Mouse (Mus musculus) layer of hippocampus, postnatal 10 days (tissue): ENCODE results near the gene Disp3. TPM values are rescaled to one million over a fixed set of nuclear protein-coding genes. Genes with fewer than 3 reads are reported as not detected.

Experiments
- DNase-seq, 2 experiments: peaks; one replicate each; pipeline ENCODE4 v3.0.0; 2021; ENCODE audit warnings: low spot score in 2 of 2
- total RNA-seq, 2 experiments: library from RNA; stranded (reverse); gene quantifications; 2 replicates each; pipeline ENCODE4 v1.2.3; 2021

Gene Disp3
- total RNA-seq, 2 experiments from 2014 or later: 19.7 to 24.9 TPM

DNA sequence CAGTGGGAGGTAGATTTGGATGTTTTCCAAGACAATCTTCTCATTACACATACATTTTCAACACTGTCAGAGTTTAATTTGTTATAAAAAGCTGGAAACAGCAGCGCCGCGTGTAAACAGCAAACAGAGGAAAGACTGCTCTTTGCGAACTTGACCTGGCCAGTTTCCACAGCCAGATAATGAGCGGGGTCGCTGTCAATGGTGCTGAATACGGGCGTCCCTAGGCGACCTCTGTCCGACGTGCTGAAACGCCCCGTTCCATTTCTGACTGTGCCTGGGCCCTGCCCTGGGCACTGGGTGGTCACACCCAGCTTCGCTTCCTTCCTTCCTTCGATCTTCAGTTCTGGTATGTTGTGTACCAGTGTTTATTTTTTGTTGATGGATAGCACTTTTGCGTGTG is 58.1 kb downstream of the Disp3 start:
- peak; percentile 47 to 50 for DNase-seq

DNA sequence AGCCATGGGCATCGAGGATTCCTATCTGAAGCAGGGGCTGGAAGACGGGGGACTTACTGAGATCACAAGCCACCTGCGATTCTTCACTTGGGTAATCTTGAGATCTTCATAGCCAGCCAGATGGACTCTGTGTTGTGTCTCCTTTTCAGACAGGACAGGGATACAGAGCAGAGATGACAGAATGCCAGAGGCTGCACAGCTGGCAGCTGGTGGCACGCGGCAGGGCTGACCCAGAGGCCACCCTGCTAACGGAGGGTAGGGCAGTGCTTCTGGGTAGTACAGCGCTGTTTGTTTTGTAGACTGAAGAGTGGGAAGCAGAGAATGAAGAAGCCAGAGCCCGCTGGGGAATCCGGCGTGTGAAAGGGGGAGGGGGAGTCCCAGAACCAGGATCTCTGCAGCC is 64.8 kb downstream of the Disp3 start:
- no peak for DNase-seq

DNA sequence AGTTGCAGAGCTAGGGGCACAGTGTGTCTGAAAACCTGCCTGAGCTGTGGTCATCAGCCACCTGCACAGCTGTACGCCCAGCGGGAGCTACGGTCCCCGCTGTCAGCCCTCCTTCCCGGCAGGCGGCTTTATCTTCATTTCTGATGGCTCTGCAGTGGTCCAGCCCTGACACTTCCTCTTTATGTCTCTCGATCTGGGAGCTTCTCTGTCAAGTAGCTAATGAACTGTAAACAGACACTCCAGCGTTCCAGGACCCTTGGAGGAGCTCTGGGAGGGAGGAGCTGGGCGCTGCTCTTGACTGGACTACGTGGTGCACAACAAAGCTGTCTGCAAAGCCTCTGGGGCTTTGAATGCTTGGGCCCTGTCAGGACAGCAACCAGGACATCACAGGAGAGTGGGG is 67.1 kb downstream of the Disp3 start:
- DNase-seq: no peak

DNA sequence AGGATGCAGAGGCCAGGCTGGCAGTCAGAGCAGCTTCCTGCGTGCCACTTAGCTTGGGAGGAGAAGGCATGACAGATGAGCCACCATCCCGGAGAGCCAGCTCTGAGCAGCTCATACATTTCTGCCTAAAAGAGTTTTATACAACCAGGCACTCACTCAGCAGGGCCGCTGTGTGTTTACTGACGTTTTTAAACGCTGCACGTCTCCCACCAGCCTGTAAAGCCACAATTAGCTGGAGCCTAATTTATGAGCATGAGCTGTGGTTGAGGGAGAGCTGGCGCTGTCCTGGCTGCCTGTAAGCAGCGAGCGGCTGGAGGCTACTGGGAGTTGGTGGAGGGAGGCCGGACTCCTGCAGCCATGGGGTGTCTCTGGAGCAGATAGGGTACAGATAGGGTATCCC is 69.5 kb downstream of the Disp3 start:
- no peak for DNase-seq

DNA sequence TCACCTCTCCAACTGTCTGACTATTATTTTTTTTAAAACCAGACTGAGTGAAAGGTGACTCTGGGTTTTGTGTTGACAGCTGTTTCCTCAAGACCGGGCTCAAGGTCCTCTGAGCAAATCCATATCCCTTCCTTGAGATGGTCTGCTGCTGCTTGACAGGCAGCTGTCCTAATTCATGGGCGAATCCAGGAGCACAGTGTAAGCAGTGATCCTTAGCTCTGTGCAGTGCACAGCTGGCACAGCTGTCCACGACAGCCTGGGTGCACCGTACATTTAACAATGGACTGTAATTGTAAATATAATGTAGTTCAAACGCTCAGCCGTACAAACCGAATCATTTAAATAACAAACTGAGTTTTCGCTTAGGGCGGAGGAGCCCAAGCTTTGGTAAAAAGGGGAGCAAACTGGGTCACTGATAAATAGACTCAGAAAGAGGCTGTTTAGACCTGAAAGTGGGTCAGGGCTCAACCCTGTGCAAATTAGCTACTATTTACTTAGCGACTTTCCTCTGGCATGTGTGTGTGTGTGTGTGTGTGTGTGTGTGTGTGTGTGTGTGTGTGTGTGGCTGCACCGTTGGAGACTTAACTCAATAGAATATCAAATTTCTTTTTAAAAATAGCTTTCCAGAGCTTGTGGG is 72.4 kb downstream of the Disp3 start:
- no peak for DNase-seq

DNA sequence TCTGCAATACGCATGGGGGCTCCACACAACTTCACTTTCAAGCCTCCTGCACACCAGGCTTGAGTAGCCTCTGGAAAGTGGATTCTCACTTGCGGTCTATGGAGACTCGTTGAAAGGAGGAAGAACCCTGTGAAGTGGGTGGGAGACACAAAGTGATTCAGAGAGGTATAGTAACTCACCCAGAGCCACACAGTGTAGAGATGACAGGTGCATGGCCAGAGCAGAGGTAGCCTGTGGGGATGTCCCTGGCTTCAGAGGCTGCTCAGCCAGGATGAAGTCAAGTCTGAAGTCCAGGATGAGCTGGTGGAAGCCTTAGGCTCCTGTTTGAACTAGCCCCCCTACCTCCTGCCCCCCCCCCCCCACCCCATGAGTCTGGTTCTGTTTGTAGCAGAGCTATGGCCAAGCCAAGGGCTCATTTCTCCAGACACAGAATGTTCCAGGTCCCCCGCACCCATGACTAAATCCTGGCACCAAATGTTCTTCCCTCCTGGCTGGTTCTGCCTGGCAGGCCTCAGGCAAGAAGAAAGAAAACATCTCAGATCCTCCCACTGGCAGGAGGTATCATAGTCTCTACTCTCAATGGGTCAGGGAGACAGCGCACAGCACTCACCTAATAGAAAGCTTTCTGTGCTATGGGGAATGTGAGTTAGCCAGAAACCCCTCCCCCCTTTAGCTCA is 73.2 kb downstream of the Disp3 start:
- peak in 1 of 2 experiments; percentile 48 for DNase-seq

DNA sequence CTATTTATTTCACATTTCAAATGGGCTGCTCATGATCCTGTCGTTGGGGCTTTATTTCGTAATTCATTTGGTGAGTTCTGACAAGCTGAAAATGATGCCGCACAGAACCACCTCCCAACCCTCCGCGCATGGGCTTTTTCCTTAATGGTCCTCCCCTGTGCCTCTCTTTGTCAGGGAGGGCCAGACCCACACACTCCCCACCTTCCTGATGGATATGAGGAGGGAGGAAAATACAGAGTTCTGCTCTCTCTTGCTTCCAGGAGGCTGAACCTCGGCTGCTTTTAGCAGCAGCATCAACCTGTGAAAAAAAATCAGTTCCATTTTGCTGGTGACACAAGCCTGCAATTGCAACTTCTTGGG is 82.9 kb downstream of the Disp3 start:
- no peak for DNase-seq

DNA sequence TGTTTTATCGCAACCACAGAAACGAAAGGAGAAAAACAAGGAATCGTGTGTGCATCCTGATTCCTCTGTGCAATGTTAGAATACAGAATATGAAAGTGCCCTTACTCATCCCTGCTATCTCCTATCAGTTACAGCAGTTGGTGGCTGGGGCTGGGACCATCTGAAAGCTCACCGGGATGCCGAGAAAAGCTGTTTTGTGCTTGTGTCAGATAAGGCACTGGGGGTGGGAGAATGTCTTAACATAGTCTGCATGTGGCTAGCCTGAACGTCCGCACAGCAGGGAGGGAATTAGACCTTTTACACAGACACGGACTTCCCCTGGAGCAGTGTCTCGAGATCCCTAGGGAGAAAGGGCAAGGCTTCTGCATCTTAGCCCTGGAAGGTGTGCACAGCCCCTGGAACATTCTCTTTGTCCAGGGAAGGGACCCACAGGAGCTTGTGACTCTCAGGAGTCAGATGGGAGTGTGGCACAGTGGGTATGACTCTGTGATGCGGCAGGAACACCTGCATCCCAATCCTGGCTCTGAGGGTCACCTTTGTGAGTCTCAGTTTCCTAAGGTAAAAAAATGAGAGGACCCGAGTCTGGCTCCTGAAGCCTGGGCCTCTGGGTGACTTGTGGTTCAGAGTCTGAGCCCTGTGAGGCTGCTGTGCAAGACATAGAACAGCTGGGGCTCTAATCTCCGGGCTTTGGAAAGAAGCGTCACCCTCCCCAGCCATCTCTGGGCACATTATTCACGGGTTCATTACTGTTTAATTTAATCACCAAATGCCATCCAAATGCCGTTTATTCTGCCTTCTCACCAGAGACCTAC is 83.5 kb downstream of the Disp3 start:
- no peak for DNase-seq

DNA sequence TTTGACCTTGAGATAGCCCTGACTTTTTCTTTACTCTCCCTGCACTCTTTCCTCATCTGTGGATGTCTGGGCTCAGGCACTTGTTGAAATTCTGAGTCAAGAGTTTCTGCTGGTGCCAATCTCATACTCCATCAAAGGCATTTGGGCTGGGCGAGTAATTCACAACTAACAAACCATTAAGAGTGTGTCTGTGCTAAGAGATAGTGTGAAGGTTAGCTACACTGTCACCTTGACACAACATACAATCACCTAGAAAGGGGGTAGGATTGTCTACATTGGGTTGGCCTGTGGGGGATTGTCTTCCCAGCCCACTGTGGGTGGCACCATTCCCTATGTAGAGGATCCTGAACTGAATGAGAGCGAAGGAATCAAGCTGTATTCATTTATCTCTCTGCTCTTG is 84.2 kb downstream of the Disp3 start:
- no peak for DNase-seq

DNA sequence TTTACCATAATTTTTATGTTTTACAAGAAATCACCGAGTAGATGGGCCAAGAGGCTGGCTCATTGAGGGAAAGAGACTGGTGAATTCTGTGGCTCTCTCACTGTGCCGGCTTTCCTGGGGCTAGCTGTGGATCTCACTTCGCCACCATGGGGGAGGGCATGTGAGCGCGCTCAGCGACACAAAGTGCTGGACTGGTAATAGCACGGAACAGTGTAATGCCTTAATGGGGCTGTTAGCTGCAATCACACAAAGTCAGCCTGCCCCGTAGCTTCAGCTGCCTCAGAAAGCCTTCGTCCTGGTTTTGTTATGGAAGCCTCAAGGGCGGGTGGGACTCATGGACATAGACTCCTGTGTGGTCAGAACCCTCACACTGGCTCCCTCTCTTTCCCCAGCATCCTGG is 89.0 kb downstream of the Disp3 start:
- DNase-seq: no peak

DNA sequence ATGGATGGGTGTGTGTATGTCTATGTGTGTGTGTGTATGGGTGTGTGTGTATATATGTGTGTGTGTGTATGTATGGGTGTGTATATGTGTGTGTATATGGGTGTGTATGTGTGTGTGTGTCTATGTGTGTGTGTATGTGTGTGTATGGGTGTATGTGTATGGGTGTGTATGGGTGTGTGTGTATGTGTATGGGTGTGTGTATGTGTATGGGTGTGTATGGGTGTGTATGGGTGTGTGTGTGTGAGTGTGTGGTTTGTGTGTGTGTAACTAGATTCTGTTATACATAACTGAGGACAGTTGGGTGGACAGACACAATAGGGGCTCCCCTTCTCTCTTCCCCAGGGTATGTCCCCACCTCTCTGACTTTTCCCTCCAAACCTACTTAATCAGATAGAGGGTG is 93.4 kb downstream of the Disp3 start:
- no peak for DNase-seq

DNA sequence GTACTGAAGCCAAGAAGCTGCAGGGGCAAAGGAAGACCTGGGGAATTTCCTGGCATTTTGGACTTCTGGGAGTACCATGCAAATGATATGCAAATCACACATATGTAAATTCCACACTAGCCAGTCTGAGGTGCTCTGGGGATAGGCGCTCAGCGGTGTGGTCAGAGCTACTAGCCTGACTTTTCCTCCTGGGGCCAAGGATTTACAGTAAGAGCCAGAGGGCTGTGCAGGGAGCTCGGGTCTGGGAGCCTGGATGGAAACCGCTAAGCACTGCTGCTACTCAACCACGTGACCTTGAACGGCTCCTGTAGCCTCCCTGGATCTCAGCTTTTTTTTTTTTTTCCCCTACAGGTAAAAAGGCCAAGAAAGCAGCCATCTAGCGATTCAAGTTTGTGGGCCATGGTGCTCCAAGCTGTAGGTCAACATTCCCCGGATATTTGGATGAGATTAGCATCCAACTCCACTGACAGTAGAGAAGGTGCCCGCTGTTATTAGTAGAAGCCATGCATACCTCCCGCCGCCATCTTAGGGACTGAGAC is 95.0 kb downstream of the Disp3 start:
- DNase-seq: no peak

Other genes starting within 250 kb of the Disp3 start
- 10 to 100 TPM; 67.8 to 70.3 TPM for gene Clcn6, start 249.1 kb downstream of the Disp3 start, total RNA-seq
- 10 to 100 TPM; 23.3 to 24.9 TPM for gene Mthfr, start 248.9 kb downstream of the Disp3 start, total RNA-seq
- 1 to 10 TPM; 5.5 to 7.3 TPM for gene Agtrap, start 199.9 kb downstream of the Disp3 start, total RNA-seq
- gene Mad2l2, start 157.6 kb downstream of the Disp3 start, total RNA-seq: 10 to 100 TPM; 24.1 to 26.5 TPM
- gene Draxin, start 157.3 kb downstream of the Disp3 start, total RNA-seq: 10 to 100 TPM in 1 of 2 experiments, 1 to 10 TPM in 1; 9.9 to 10.8 TPM
- 10 to 100 TPM; 22.6 to 26.3 TPM for gene Fbxo6, start 135.8 kb downstream of the Disp3 start, total RNA-seq
- gene Fbxo44, start 127.5 kb downstream of the Disp3 start, total RNA-seq: 10 to 100 TPM; 86.6 to 87.7 TPM
- gene Fbxo2, start 127.3 kb downstream of the Disp3 start, total RNA-seq: 10 to 100 TPM; 45.9 to 49.7 TPM
- gene Ubiad1, start 156.8 kb upstream of the Disp3 start, total RNA-seq: 1 to 10 TPM; 7.8 to 8.4 TPM
- gene Mtor, start 160.6 kb upstream of the Disp3 start, total RNA-seq: 10 to 100 TPM; 81.3 to 85.9 TPM
- under 1 TPM; 0.20 to 0.21 TPM for gene Angptl7, start 212.5 kb upstream of the Disp3 start, total RNA-seq